Mouse (Mus musculus) hematopoietic stem cell, adult 5-6 weeks (primary cell): ENCODE measurements around the gene Ankrd63. TPM values are rescaled to one million over a fixed set of nuclear protein-coding genes. Genes with fewer than 3 reads are reported as not detected.
A peak's percentile ranks its signal among the peaks of the same experiment; 100 is the strongest.

Experiments used
- ATAC-seq, 2 experiments: fragments of 125-278 bp in 1 of 2; replicated peaks in 1 of 2; 2 replicates each; pipeline ENCODE4 v1.8.0; 2016 to 2017; ENCODE audit warnings: inconsistent platforms in 2 of 2, mild to moderate bottlenecking in 2 of 2, moderate number of reproducible peaks in 2 of 2, low read depth in 1 of 2, moderate TSS enrichment in 1 of 2; ENCODE audit not compliant: low FRiP score in 2 of 2, poor library complexity in 2 of 2, severe bottlenecking in 2 of 2, insufficient read depth in 1 of 2, low TSS enrichment in 1 of 2
- total RNA-seq: library from RNA; stranded (forward); fragments of 172-1452, 232-1000 nt; gene quantifications from 2 replicates; pipeline ENCODE4 v1.2.3, GENCODE M21; 2017

The Ankrd63 gene
- total RNA-seq: 1.9 and 2.3 TPM in 2 replicates

- no peak for ATAC-seq
These were observed at the start of gene Ankrd63 for GRCm38 (mm10) chr2:118703913-118704730. Gene Ankrd63 (minus strand): TSS chr2:118703963.

GRCm38 (mm10) chr2:118752792-118753108 is 49.0 kb upstream of the Ankrd63 start:
- ATAC-seq: no peak

GRCm38 (mm10) chr2:118751896-118752791 is 48.4 kb upstream of the Ankrd63 start:
- ATAC-seq: no peak

GRCm38 (mm10) chr2:118750476-118750875 is 46.7 kb upstream of the Ankrd63 start:
- ATAC-seq: peak in 1 of 2 experiments; percentile 37; a peak in 1 of 4 replicates

GRCm38 (mm10) chr2:118749341-118749884 is 45.6 kb upstream of the Ankrd63 start:
- ATAC-seq: no peak

GRCm38 (mm10) chr2:118747301-118747960 is 43.7 kb upstream of the Ankrd63 start:
- no peak for ATAC-seq

- ATAC-seq: no peak; a peak in 1 of 4 replicates
These were observed 42.4 kb upstream of the Ankrd63 start for GRCm38 (mm10) chr2:118745915-118746901.

- peak; percentile 61 to 70 for ATAC-seq
These were observed 41.6 kb upstream of the Ankrd63 start, which contains the start of gene Inafm2 for GRCm38 (mm10) chr2:118745232-118745884. Gene Inafm2 (plus strand): TSS chr2:118745758.

GRCm38 (mm10) chr2:118744621-118745020 is 40.9 kb upstream of the Ankrd63 start:
- no peak for ATAC-seq

- ATAC-seq: peak; percentile 62 to 63; a peak in 3 of 4 replicates
These were observed 39.6 kb upstream of the Ankrd63 start for GRCm38 (mm10) chr2:118743261-118743943.

GRCm38 (mm10) chr2:118741183-118741582 is 37.4 kb upstream of the Ankrd63 start:
- no peak for ATAC-seq

GRCm38 (mm10) chr2:118740341-118740740 is 36.6 kb upstream of the Ankrd63 start:
- no peak for ATAC-seq

- ATAC-seq: no peak
These were observed 29.6 kb upstream of the Ankrd63 start for GRCm38 (mm10) chr2:118733341-118733740.

- no peak for ATAC-seq
These were observed 28.2 kb upstream of the Ankrd63 start for GRCm38 (mm10) chr2:118731981-118732380.

- peak; percentile 20 to 59; a peak in 3 of 4 replicates for ATAC-seq
These were observed 26.8 kb upstream of the Ankrd63 start for GRCm38 (mm10) chr2:118730622-118730915.
